In the genomic region with DNA sequence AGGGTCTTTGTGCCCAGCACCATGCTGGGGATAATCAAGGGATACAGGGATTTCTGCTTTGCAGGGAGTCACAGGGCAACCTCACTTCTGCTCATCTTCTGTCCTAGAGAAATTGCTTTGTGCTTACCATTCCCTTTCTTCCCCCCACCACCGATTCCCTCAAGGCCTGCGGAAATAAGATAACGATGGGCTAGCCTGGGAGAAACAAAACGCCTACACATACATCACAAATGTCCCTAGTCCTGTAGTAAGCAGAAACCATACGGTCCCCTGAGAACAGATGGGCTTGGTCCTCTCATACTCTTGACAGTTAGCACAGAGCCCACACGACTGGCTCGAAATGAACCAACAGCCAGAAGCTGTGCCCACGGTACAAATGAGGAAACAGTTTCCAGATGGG, we compare ENCODE assay signal across 13 mouse cellular contexts. TPM values are rescaled to one million over a fixed set of nuclear protein-coding genes. Genes with fewer than 3 reads are reported as not detected.
DNase-seq lines count a peak whose midpoint lies in the region; ATAC-seq and TF ChIP-seq lines count a peak whose summit lies in the region.
"Had no signal": no experiment of that assay in that cellular context is flagged by ENCODE, and none has a peak within 500 bp of the region (broad histone marks: within the 10 kb centered on the region; RNA-seq: fewer than 3 reads in every experiment).

No protein-coding gene starts in this region.

- TF ChIP-seq EP300 in stomach, postnatal 0 days (optimal IDR thresholded peaks at IDR 0.05), result no peak
- peak; percentile 86 for TF ChIP-seq EP300 in liver, embryonic 14.5 days (IDR thresholded peaks at IDR 0.05; ENCODE audit: low read depth)

- H3K9ac ChIP-seq in forebrain, postnatal 0 days, result no peak overlapping the region
- H3K9ac ChIP-seq in stomach, embryonic 15.5 days, result no peak overlapping the region
- no peak overlapping the region for H3K9ac ChIP-seq in stomach, postnatal 0 days (ENCODE audit: low read length)
- H3K9ac ChIP-seq in liver, embryonic 14.5 days (replicated peaks), result peak overlapping the region; percentile 55
- H3K9ac ChIP-seq: hindbrain, embryonic 13.5 days; limb, embryonic 15.5 days had no signal

- H3K9me3 ChIP-seq in forebrain, embryonic 10.5 days, result no peaks in the 10 kb centered on the region
- no peaks in the 10 kb centered on the region for H3K9me3 ChIP-seq in forebrain, postnatal 0 days (ENCODE audit: low read length)
- H3K9me3 ChIP-seq in stomach, embryonic 15.5 days, result no peaks in the 10 kb centered on the region
- no peaks in the 10 kb centered on the region for H3K9me3 ChIP-seq in stomach, postnatal 0 days (ENCODE audit: control insufficient read depth, low read length)
- H3K9me3 ChIP-seq in liver, embryonic 14.5 days (ENCODE audit: control insufficient read depth, low read length), result no peaks in the 10 kb centered on the region
- H3K9me3 ChIP-seq: hindbrain, embryonic 13.5 days; limb, embryonic 15.5 days had no signal

- TF ChIP-seq CTCF in forebrain, postnatal 0 days (IDR thresholded peaks at IDR 0.05; ENCODE audit: low read depth), result no peak
- TF ChIP-seq CTCF in stomach, postnatal 0 days (IDR thresholded peaks at IDR 0.05; ENCODE audit: low read depth), result no peak
- no peak for TF ChIP-seq CTCF in liver, embryonic 14.5 days (IDR thresholded peaks at IDR 0.05; ENCODE audit: low read depth)

- DNase-seq in forebrain, embryonic 10.5 days (ENCODE audit: extremely low spot score, low spot score), result no peak
- no peak for DNase-seq in forebrain, postnatal 0 days
- DNase-seq in stomach, postnatal 0 days (ENCODE audit: low spot score), result no peak
- DNase-seq in liver, embryonic 14.5 days (ENCODE audit: low read depth in 3 of 3, low spot score in 3 of 3), result peak; percentile 70 to 75 (median 71)
- DNase-seq in gastrocnemius, postnatal 10 days, result no peak
- no peak for DNase-seq in gastrocnemius, postnatal 25 days
- DNase-seq in cerebellum, postnatal 4 days (ENCODE audit: low spot score in 2 of 2), result no peak

- 68% methylated on average over 8 of the region's 8 CpGs for WGBS in forebrain, embryonic 10.5 days
- 70% methylated on average over 8 of the region's 8 CpGs for WGBS in forebrain, postnatal 0 days
- 57% methylated on average over 8 of the region's 8 CpGs for whole genome bisulfite sequencing in stomach, embryonic 15.5 days
- 65% methylated on average over 8 of the region's 8 CpGs for WGBS in stomach, postnatal 0 days
- WGBS in liver, embryonic 14.5 days (ENCODE audit: insufficient replicate concordance), result 5% methylated on average over 8 of the region's 8 CpGs

- ATAC-seq in forebrain, postnatal 0 days, result no peak
- peak; percentile 68; the same call in 1 of the 2 replicates for ATAC-seq in stomach, embryonic 15.5 days (ENCODE audit: insufficient read depth, low FRiP score, low read depth)
- ATAC-seq in stomach, postnatal 0 days (ENCODE audit: low FRiP score, low TSS enrichment), result no peak
- ATAC-seq in liver, embryonic 14.5 days (ENCODE audit: insufficient read depth), result peak; percentile 88

- H3K27me3 ChIP-seq in forebrain, embryonic 10.5 days (ENCODE audit: poor library complexity, severe bottlenecking), result peaks cover 61% of the 10 kb centered on the region
- H3K27me3 ChIP-seq in forebrain, postnatal 0 days (ENCODE audit: insufficient read depth, low read length), result peaks cover 34% of the 10 kb centered on the region
- H3K27me3 ChIP-seq in stomach, embryonic 15.5 days (replicated peaks), result peaks cover 35% of the 10 kb centered on the region
- H3K27me3 ChIP-seq in stomach, postnatal 0 days (ENCODE audit: control insufficient read depth, insufficient read depth, low read length), result no peaks in the 10 kb centered on the region
- no peaks in the 10 kb centered on the region for H3K27me3 ChIP-seq in liver, embryonic 14.5 days (ENCODE audit: control insufficient read depth, insufficient read depth, low read length)

- 0 out of 2 replicates have a peak overlapping the region, but pooled peaks have one; percentile 26 for H3K27ac ChIP-seq in forebrain, embryonic 10.5 days
- H3K27ac ChIP-seq in forebrain, postnatal 0 days (ENCODE audit: low read depth, low read length), result no peak overlapping the region
- no peak overlapping the region for H3K27ac ChIP-seq in stomach, embryonic 15.5 days
- H3K27ac ChIP-seq in stomach, postnatal 0 days (replicated peaks), result no peak overlapping the region
- peak overlapping the region; percentile 87 for H3K27ac ChIP-seq in liver, embryonic 14.5 days
- H3K27ac ChIP-seq: hindbrain, embryonic 13.5 days; limb, embryonic 15.5 days; macrophage had no signal

- no peak overlapping the region for H3K4me2 ChIP-seq in forebrain, postnatal 0 days (ENCODE audit: low read depth)
- no peak overlapping the region for H3K4me2 ChIP-seq in stomach, embryonic 15.5 days
- H3K4me2 ChIP-seq in stomach, postnatal 0 days (replicated peaks; ENCODE audit: low read depth), result no peak overlapping the region
- peak overlapping the region; percentile 80 for H3K4me2 ChIP-seq in liver, embryonic 14.5 days (ENCODE audit: low read depth)
- H3K4me2 ChIP-seq: hindbrain, embryonic 13.5 days; limb, embryonic 15.5 days had no signal

- peaks cover 19% of the 10 kb centered on the region for H3K36me3 ChIP-seq in forebrain, embryonic 10.5 days (replicated peaks)
- H3K36me3 ChIP-seq in forebrain, postnatal 0 days (ENCODE audit: insufficient read depth), result no peaks in the 10 kb centered on the region
- H3K36me3 ChIP-seq in stomach, embryonic 15.5 days, result no peaks in the 10 kb centered on the region
- no peaks in the 10 kb centered on the region for H3K36me3 ChIP-seq in stomach, postnatal 0 days (ENCODE audit: control insufficient read depth, insufficient read depth, low read length)
- peaks cover 7% of the 10 kb centered on the region for H3K36me3 ChIP-seq in liver, embryonic 14.5 days (replicated peaks; ENCODE audit: control insufficient read depth, insufficient read depth, low read depth)
- H3K36me3 ChIP-seq: hindbrain, embryonic 13.5 days; limb, embryonic 15.5 days had no signal

- no peak overlapping the region for H3K4me3 ChIP-seq in forebrain, embryonic 10.5 days
- no peak overlapping the region for H3K4me3 ChIP-seq in forebrain, postnatal 0 days (ENCODE audit: low read depth, low read length)
- H3K4me3 ChIP-seq in stomach, embryonic 15.5 days (replicated peaks), result no peak overlapping the region
- no peak overlapping the region for H3K4me3 ChIP-seq in stomach, postnatal 0 days (ENCODE audit: low read depth, low read length)
- peak overlapping the region; percentile 41 to 50 for H3K4me3 ChIP-seq in liver, embryonic 14.5 days (ENCODE audit: insufficient read depth in 1 of 2, low read depth in 2 of 2, low read length in 2 of 2)
- H3K4me3 ChIP-seq: hindbrain, embryonic 13.5 days; limb, embryonic 15.5 days had no signal

- H3K4me1 ChIP-seq in forebrain, embryonic 10.5 days, result peaks cover 17% of the 10 kb centered on the region
- H3K4me1 ChIP-seq in forebrain, postnatal 0 days (ENCODE audit: insufficient read depth), result no peaks in the 10 kb centered on the region
- H3K4me1 ChIP-seq in stomach, embryonic 15.5 days, result 0 out of 2 replicates have a peak, but pooled peaks cover 6% of the 10 kb centered on the region
- H3K4me1 ChIP-seq in stomach, postnatal 0 days (replicated peaks; ENCODE audit: control insufficient read depth, insufficient read depth), result no peaks in the 10 kb centered on the region
- peaks cover 48% of the 10 kb centered on the region in 2 experiments for H3K4me1 ChIP-seq in liver, embryonic 14.5 days (replicated peaks; ENCODE audit: control insufficient read depth in 2 of 2, insufficient read depth in 2 of 2, low read length in 1 of 2)

RNA-seq across cellular contexts. Expression of gene Tal1, which starts 8.0 kb away (rescaled TPM):
- 1.5 and 2.2 TPM in 2 replicates for polyA plus RNA-seq in forebrain, embryonic 10.5 days (2016; fragmentation: Nextera tagmentation; extraction: Ambion mirVana)
- 2.5 and 4.0 TPM in 2 replicates for total RNA-seq in forebrain, postnatal 0 days (2014; rRNA removed)
- polyA plus RNA-seq in forebrain, postnatal 0 days (2015; fragmentation: Nextera tagmentation; extraction: Ambion mirVana), result 0.34 and 0.54 TPM in 2 replicates
- polyA plus RNA-seq in stomach, embryonic 15.5 days (2015; fragmentation: Nextera tagmentation; extraction: Ambion mirVana), result 1.6 and 2.9 TPM in 2 replicates
- polyA plus RNA-seq in stomach, postnatal 0 days (2015; fragmentation: Nextera tagmentation; extraction: Ambion mirVana), result 0.16 and 0.19 TPM in 2 replicates
- 72.6 and 74.7 TPM in 2 replicates for polyA plus RNA-seq in liver, embryonic 14.5 days (2012; rRNA removed)
- polyA plus RNA-seq in liver, embryonic 14.5 days (2014; fragmentation: Nextera tagmentation; extraction: Ambion mirVana), result 55.6 and 60.9 TPM in 2 replicates
- total RNA-seq in gastrocnemius, postnatal 10 days (2021), result 1 to 10 TPM; 2.0 to 3.7 TPM
- total RNA-seq in gastrocnemius, postnatal 25 days (2021), result 1 to 10 TPM in 1 of 2 experiments, under 1 TPM in 1; 0.46 to 1.3 TPM

RNA-seq across cellular contexts. Expression of gene Pdzk1ip1, which starts 40.3 kb away (rescaled TPM):
- polyA plus RNA-seq in forebrain, embryonic 10.5 days (2016; fragmentation: Nextera tagmentation; extraction: Ambion mirVana), result 7.4 and 12.6 TPM in 2 replicates
- 1.2 TPM in 1 of 2 replicates, not detected in the other for total RNA-seq in forebrain, postnatal 0 days (2014; rRNA removed)
- polyA plus RNA-seq in forebrain, postnatal 0 days (2015; fragmentation: Nextera tagmentation; extraction: Ambion mirVana), result 2.4 TPM in 2 replicates
- 82.4 and 96.6 TPM in 2 replicates for polyA plus RNA-seq in stomach, embryonic 15.5 days (2015; fragmentation: Nextera tagmentation; extraction: Ambion mirVana)
- 255 and 279 TPM in 2 replicates for polyA plus RNA-seq in stomach, postnatal 0 days (2015; fragmentation: Nextera tagmentation; extraction: Ambion mirVana)
- polyA plus RNA-seq in liver, embryonic 14.5 days (2012; rRNA removed), result 20.5 and 24.5 TPM in 2 replicates
- 24.4 and 30.5 TPM in 2 replicates for polyA plus RNA-seq in liver, embryonic 14.5 days (2014; fragmentation: Nextera tagmentation; extraction: Ambion mirVana)
- total RNA-seq in gastrocnemius, postnatal 10 days (2021), result under 1 TPM; 0.28 to 0.45 TPM
- total RNA-seq in gastrocnemius, postnatal 25 days (2021), result not detected
- total RNA-seq: monocyte, adult 5-6 weeks had no signal

RNA-seq across cellular contexts. Expression of gene Stil, which starts 48.2 kb away (rescaled TPM):
- polyA plus RNA-seq in forebrain, embryonic 10.5 days (2016; fragmentation: Nextera tagmentation; extraction: Ambion mirVana), result 22.0 and 24.3 TPM in 2 replicates
- 1.5 and 4.2 TPM in 2 replicates for total RNA-seq in forebrain, postnatal 0 days (2014; rRNA removed)
- polyA plus RNA-seq in forebrain, postnatal 0 days (2015; fragmentation: Nextera tagmentation; extraction: Ambion mirVana), result 1.5 and 2.1 TPM in 2 replicates
- 9.9 and 10.9 TPM in 2 replicates for polyA plus RNA-seq in stomach, embryonic 15.5 days (2015; fragmentation: Nextera tagmentation; extraction: Ambion mirVana)
- polyA plus RNA-seq in stomach, postnatal 0 days (2015; fragmentation: Nextera tagmentation; extraction: Ambion mirVana), result 1.7 and 1.8 TPM in 2 replicates
- polyA plus RNA-seq in liver, embryonic 14.5 days (2012; rRNA removed), result 6.1 and 8.7 TPM in 2 replicates
- polyA plus RNA-seq in liver, embryonic 14.5 days (2014; fragmentation: Nextera tagmentation; extraction: Ambion mirVana), result 12.1 and 12.9 TPM in 2 replicates
- total RNA-seq in gastrocnemius, postnatal 10 days (2021), result 1 to 10 TPM; 1.9 to 2.8 TPM
- total RNA-seq in gastrocnemius, postnatal 25 days (2021), result under 1 TPM in 1 of 2 experiments, not detected in 1; 0.24 TPM
- total RNA-seq: neutrophil, adult 5-6 weeks had no signal

Comparison
In these comparisons a context has a peak if more than half of its experiments do, and no peak if none do; other contexts are left out.
1. H3K27ac ChIP-seq: peak in forebrain, embryonic 10.5 days (single experiment) and liver, embryonic 14.5 days (single experiment); none in forebrain, postnatal 0 days (single experiment), stomach, embryonic 15.5 days (single experiment) and stomach, postnatal 0 days (single experiment).
2. ATAC-seq: peak in stomach, embryonic 15.5 days (single experiment) and liver, embryonic 14.5 days (single experiment); none in forebrain, postnatal 0 days (single experiment) and stomach, postnatal 0 days (single experiment).
3. DNase-seq: peak in liver, embryonic 14.5 days (3 of 3); none in forebrain, embryonic 10.5 days (single experiment), forebrain, postnatal 0 days (single experiment), stomach, postnatal 0 days (single experiment), gastrocnemius, postnatal 10 days (single experiment), gastrocnemius, postnatal 25 days (single experiment) and cerebellum, postnatal 4 days (0 of 2).
4. H3K4me3 ChIP-seq: peak in liver, embryonic 14.5 days (2 of 2); none in forebrain, embryonic 10.5 days (single experiment), forebrain, postnatal 0 days (single experiment), stomach, embryonic 15.5 days (single experiment) and stomach, postnatal 0 days (single experiment).
5. RNA of gene Tal1, which starts 8.0 kb away (polyA plus RNA-seq): 55.6 to 74.7 TPM in liver, embryonic 14.5 days; 1.6 to 2.9 TPM in stomach, embryonic 15.5 days, 1.5 to 2.2 TPM in forebrain, embryonic 10.5 days, 0.34 to 0.54 TPM in forebrain, postnatal 0 days and 0.16 to 0.19 TPM in stomach, postnatal 0 days; every median in the first group is over 10 times any median in the second.